Mouse (Mus musculus) lung, postnatal 4 days (tissue): ENCODE results near the gene Evx2.

Source experiments
- DNase-seq, 2 experiments: peaks; one replicate each; pipeline ENCODE4 v3.0.0; 2021

The Evx2 gene

GRCm38 (mm10) chr2:74659507-74660005 is at the start of gene Evx2:
Gene Evx2 (minus strand): TSS chr2:74659557.
- DNase-seq = no peak

GRCm38 (mm10) chr2:74708676-74709075 is 49.3 kb upstream of the Evx2 start:
- no peak for DNase-seq

GRCm38 (mm10) chr2:74707599-74707998 is 48.2 kb upstream of the Evx2 start:
- DNase-seq = no peak

GRCm38 (mm10) chr2:74706393-74706960 is 47.1 kb upstream of the Evx2 start:
- no peak for DNase-seq

- peak in 1 of 2 experiments; percentile 27 for DNase-seq
Observed at GRCm38 (mm10) chr2:74705467-74706089, 46.2 kb upstream of the Evx2 start.

GRCm38 (mm10) chr2:74704999-74705466 is 45.7 kb upstream of the Evx2 start:
- peak in 1 of 2 experiments; percentile 50 for DNase-seq

GRCm38 (mm10) chr2:74704393-74704998 is 45.1 kb upstream of the Evx2 start, which contains the start of gene Hoxd8:
Gene Hoxd8 (plus strand): TSS chr2:74704615.
- DNase-seq = no peak

GRCm38 (mm10) chr2:74703720-74704392 is 44.5 kb upstream of the Evx2 start:
- DNase-seq = no peak

- DNase-seq = no peak
Observed at GRCm38 (mm10) chr2:74703317-74703716, 44.0 kb upstream of the Evx2 start.

GRCm38 (mm10) chr2:74702820-74703219 is 43.5 kb upstream of the Evx2 start:
- no peak for DNase-seq

- peak; percentile 58 to 82 for DNase-seq
Observed at GRCm38 (mm10) chr2:74701949-74702819, 42.8 kb upstream of the Evx2 start.

GRCm38 (mm10) chr2:74700546-74701112 is 41.3 kb upstream of the Evx2 start:
- DNase-seq = no peak

- no peak for DNase-seq
Observed at GRCm38 (mm10) chr2:74699664-74700545, 40.5 kb upstream of the Evx2 start.

GRCm38 (mm10) chr2:74699053-74699430 is 39.7 kb upstream of the Evx2 start:
- DNase-seq = no peak

GRCm38 (mm10) chr2:74698201-74699052 is 39.1 kb upstream of the Evx2 start:
- DNase-seq = peak in 1 of 2 experiments; percentile 28

GRCm38 (mm10) chr2:74697567-74698121 is 38.3 kb upstream of the Evx2 start, which contains the start of gene Hoxd9:
Gene Hoxd9 (plus strand): TSS chr2:74697727.
- DNase-seq = peak in 1 of 2 experiments; percentile 37

GRCm38 (mm10) chr2:74696442-74697335 is 37.3 kb upstream of the Evx2 start:
- no peak for DNase-seq

GRCm38 (mm10) chr2:74695813-74696430 is 36.6 kb upstream of the Evx2 start:
- no peak for DNase-seq
